Mouse (Mus musculus): Measurements from ENCODE around the gene Slc25a39. TPM values are rescaled to one million over a fixed set of nuclear protein-coding genes. Genes with fewer than 3 reads are reported as not detected.
A peak's percentile ranks its signal among the peaks of the same experiment; 100 is the strongest.

Gene Slc25a39
- total and polyA plus RNA-seq, 2 experiments from 2014 or later, result 176 to 194 TPM

- peaks cover 25% of the 10 kb centered on the region; the same call in 1 of the 2 replicates for H3K4me1 ChIP-seq (ENCODE audit: insufficient read depth, low read length)
Observed at GRCm38 (mm10) chr11:102442089-102442488, 34.3 kb upstream of the Slc25a39 start.

GRCm38 (mm10) chr11:102441434-102441833 is 33.7 kb upstream of the Slc25a39 start:
- TF ChIP-seq CTCF (IDR thresholded peaks at IDR 0.05; ENCODE audit: low read depth), result peak; percentile 58
- DNase-seq (ENCODE audit: low spot score), result peak; percentile 69
- Histone ChIP-seq H3K9me3 (ENCODE audit: low read length) (no peaks in the 10 kb centered on the region), H3K4me3 (ENCODE audit: low read length) (no peak overlapping the region), H3K36me3 (ENCODE audit: insufficient read depth, low read length) (peaks cover 39% of the 10 kb centered on the region; the same call in 1 of the 2 replicates), H3K27me3 (ENCODE audit: insufficient read depth, low read length) (no peaks in the 10 kb centered on the region), H3K27ac (no peak overlapping the region), H3K4me1 (ENCODE audit: insufficient read depth, low read length) (peaks cover 24% of the 10 kb centered on the region; the same call in 1 of the 2 replicates), H3K9ac (replicated peaks; ENCODE audit: low read length) (no peak overlapping the region), H3K4me2 (ENCODE audit: low read depth, low read length) (no peak overlapping the region)
- ATAC-seq, result no peak
- WGBS, result 69% methylated on average over 3 of the region's 3 CpGs

More at GRCm38 (mm10) chr11:102442089-102442488, 34.3 kb upstream of the Slc25a39 start:
- no peak overlapping the region for H3K4me3 ChIP-seq (ENCODE audit: low read length)
- no peak for DNase-seq (ENCODE audit: low spot score)
- WGBS, result 82% methylated on average over 6 of the region's 6 CpGs
- no peak overlapping the region for H3K27ac ChIP-seq
- ATAC-seq, result no peak
- no peaks in the 10 kb centered on the region for H3K9me3 ChIP-seq (ENCODE audit: low read length)
- no peaks in the 10 kb centered on the region for H3K27me3 ChIP-seq (ENCODE audit: insufficient read depth, low read length)
- H3K36me3 ChIP-seq (ENCODE audit: insufficient read depth, low read length), result peaks cover 38% of the 10 kb centered on the region; the same call in 1 of the 2 replicates
- no peak overlapping the region for H3K4me2 ChIP-seq (ENCODE audit: low read depth, low read length)
- H3K9ac ChIP-seq (replicated peaks; ENCODE audit: low read length), result no peak overlapping the region
- no peak for TF ChIP-seq CTCF (IDR thresholded peaks at IDR 0.05; ENCODE audit: low read depth)

GRCm38 (mm10) chr11:102440255-102440654 is 32.5 kb upstream of the Slc25a39 start:
- H3K27me3 ChIP-seq (ENCODE audit: insufficient read depth, low read length), result no peaks in the 10 kb centered on the region
- peaks cover 14% of the 10 kb centered on the region; the same call in 1 of the 2 replicates for H3K4me1 ChIP-seq (ENCODE audit: insufficient read depth, low read length)
- no peak overlapping the region for H3K4me3 ChIP-seq (ENCODE audit: low read length)
- H3K27ac ChIP-seq, result no peak overlapping the region
- peaks cover 49% of the 10 kb centered on the region for H3K36me3 ChIP-seq (ENCODE audit: insufficient read depth, low read length)
- no peak overlapping the region for H3K9ac ChIP-seq (replicated peaks; ENCODE audit: low read length)
- ATAC-seq (no peak), DNase-seq (ENCODE audit: low spot score) (no peak)
- 74% methylated on average over 8 of the region's 8 CpGs for WGBS
- no peak overlapping the region for H3K4me2 ChIP-seq (ENCODE audit: low read depth, low read length)
- H3K9me3 ChIP-seq (ENCODE audit: low read length), result no peaks in the 10 kb centered on the region
- TF ChIP-seq CTCF (IDR thresholded peaks at IDR 0.05; ENCODE audit: low read depth), result no peak

GRCm38 (mm10) chr11:102439093-102440082 is 31.6 kb upstream of the Slc25a39 start:
- ATAC-seq, result no peak
- H3K36me3 ChIP-seq (ENCODE audit: insufficient read depth, low read length), result peaks cover 55% of the 10 kb centered on the region

GRCm38 (mm10) chr11:102438212-102439092 is 30.7 kb upstream of the Slc25a39 start:
- DNase-seq (ENCODE audit: low spot score) (peak; percentile 91), ATAC-seq (peak; percentile 38)
- no peaks in the 10 kb centered on the region for H3K27me3 ChIP-seq (ENCODE audit: insufficient read depth, low read length)
- no peaks in the 10 kb centered on the region for H3K9me3 ChIP-seq (ENCODE audit: low read length)
- H3K36me3 ChIP-seq (ENCODE audit: insufficient read depth, low read length), result peaks cover 55% of the 10 kb centered on the region
- WGBS, result 11% methylated on average over 77 of the region's 77 CpGs
- peak overlapping the region; percentile 69 for H3K4me2 ChIP-seq (ENCODE audit: low read depth, low read length)
- H3K9ac ChIP-seq (replicated peaks; ENCODE audit: low read length), result peak overlapping the region; percentile 55; the same call in 1 of the 2 replicates
- TF ChIP-seq CTCF (IDR thresholded peaks at IDR 0.05; ENCODE audit: low read depth), result peak; percentile 85
- peak overlapping the region; percentile 32 for H3K4me3 ChIP-seq (ENCODE audit: low read length)
- 0 out of 2 replicates have a peak, but pooled peaks cover 8% of the 10 kb centered on the region for H3K4me1 ChIP-seq (ENCODE audit: insufficient read depth, low read length)
- H3K27ac ChIP-seq, result peak overlapping the region; percentile 65; the same call in 1 of the 2 replicates

More at GRCm38 (mm10) chr11:102439093-102440082, 31.6 kb upstream of the Slc25a39 start:
- H3K27ac ChIP-seq, result no peak overlapping the region
- no peak overlapping the region for H3K4me3 ChIP-seq (ENCODE audit: low read length)
- TF ChIP-seq CTCF (IDR thresholded peaks at IDR 0.05; ENCODE audit: low read depth), result no peak
- H3K9me3 ChIP-seq (ENCODE audit: low read length), result no peaks in the 10 kb centered on the region
- no peaks in the 10 kb centered on the region for H3K27me3 ChIP-seq (ENCODE audit: insufficient read depth, low read length)
- WGBS, result 69% methylated on average over 14 of the region's 14 CpGs
- no peak overlapping the region for H3K4me2 ChIP-seq (ENCODE audit: low read depth, low read length)
- H3K4me1 ChIP-seq (ENCODE audit: insufficient read depth, low read length), result 0 out of 2 replicates have a peak, but pooled peaks cover 8% of the 10 kb centered on the region
- DNase-seq (ENCODE audit: low spot score), result peak; percentile 33
- no peak overlapping the region for H3K9ac ChIP-seq (replicated peaks; ENCODE audit: low read length)

Data from hindbrain, postnatal 0 days (tissue).